Mouse (Mus musculus) thymus, adult 2 months (tissue): Measurements from ENCODE around the gene Slpi. TPM values are rescaled to one million over a fixed set of nuclear protein-coding genes. Genes with fewer than 3 reads are reported as not detected.

Experiments used
- DNase-seq: peaks from one replicate; pipeline ENCODE4 v3.0.0; 2021
- H3K27ac ChIP-seq: fragments of 200-500 bp; 2 replicates; pipeline ENCODE4 v1.5.1; 2012; ENCODE audit warnings: low read length, control low read depth; ENCODE audit not compliant: control insufficient read depth, insufficient read depth
- H3K27me3 ChIP-seq: fragments of 200-500 bp; 2 replicates; pipeline ENCODE4 v1.6.1; 2012; ENCODE audit warnings: mild to moderate bottlenecking, low read length, moderate library complexity, mixed read lengths; ENCODE audit not compliant: control insufficient read depth, insufficient read depth
- H3K36me3 ChIP-seq: fragments of 200-500 bp; 2 replicates; pipeline ENCODE4 v1.6.1; 2012; ENCODE audit warnings: mild to moderate bottlenecking, low read length, moderate library complexity; ENCODE audit not compliant: control insufficient read depth, insufficient read depth
- H3K4me1 ChIP-seq: fragments of 200-500 bp; replicated peaks from 2 replicates; pipeline ENCODE4 v1.6.1; 2012; ENCODE audit warnings: low read length; ENCODE audit not compliant: control insufficient read depth, insufficient read depth
- H3K4me3 ChIP-seq: fragments of 200-500 bp; 2 replicates; pipeline ENCODE4 v1.5.1; 2012; ENCODE audit warnings: mild to moderate bottlenecking, low read length, control low read depth, moderate library complexity; ENCODE audit not compliant: control insufficient read depth, insufficient read depth
- CTCF ChIP-seq: fragments of 200-500 bp; IDR thresholded peaks from 2 replicates; pipeline ENCODE4 v1.5.1; 2012; ENCODE audit warnings: mild to moderate bottlenecking, control low read depth, low read length, moderate library complexity, borderline replicate concordance; ENCODE audit not compliant: control insufficient read depth, poor library complexity, insufficient read depth; ENCODE audit errors: extremely low read depth
- POLR2A ChIP-seq: fragments of 200-500 bp; IDR thresholded peaks from 2 replicates; pipeline ENCODE4 v1.6.1; 2012; ENCODE audit warnings: mild to moderate bottlenecking, low read length, control low read depth, moderate library complexity; ENCODE audit not compliant: control insufficient read depth, poor library complexity, insufficient read depth; ENCODE audit errors: extremely low read depth
- WGBS: fragments of 180-500 bp; shearing (Covaris S2); methylation state at CpG from one replicate; pipeline ENCODE4 v1.1.7; 2018; 5-methylcytosine and 5-hydroxymethylcytosine counted together
- polyA plus RNA-seq: library from polyadenylated mRNA; depleted of rRNA; stranded (reverse); fragments of >200 nt; gene quantifications from 2 replicates; pipeline ENCODE4 v1.2.3, GENCODE M21; 2012

Gene Slpi
- polyA plus RNA-seq, 1 experiment, result 7.5 TPM

- H3K4me3 ChIP-seq, result no peak overlapping the region
- no peaks in the 10 kb centered on the region for H3K36me3 ChIP-seq
- peaks cover 9% of the 10 kb centered on the region; the same call in 1 of the 2 replicates for H3K27me3 ChIP-seq
- TF ChIP-seq CTCF (peak; percentile 95), POLR2A (no peak)
- H3K27ac ChIP-seq, result no peak overlapping the region
- no peaks in the 10 kb centered on the region; the same call in 1 of the 2 replicates for H3K4me1 ChIP-seq
- whole genome bisulfite sequencing, result 2% methylated on average over 22 of the region's 22 CpGs
- DNase-seq, result peak; percentile 53
These were observed 18.8 kb upstream of the Slpi start for GRCm38 (mm10) chr2:164407708-164408107.

GRCm38 (mm10) chr2:164405519-164405918, 16.6 kb upstream of the Slpi start:
- WGBS, result 51% methylated on average over 5 of the region's 5 CpGs
- peaks cover 9% of the 10 kb centered on the region; the same call in 1 of the 2 replicates for H3K27me3 ChIP-seq

DNA sequence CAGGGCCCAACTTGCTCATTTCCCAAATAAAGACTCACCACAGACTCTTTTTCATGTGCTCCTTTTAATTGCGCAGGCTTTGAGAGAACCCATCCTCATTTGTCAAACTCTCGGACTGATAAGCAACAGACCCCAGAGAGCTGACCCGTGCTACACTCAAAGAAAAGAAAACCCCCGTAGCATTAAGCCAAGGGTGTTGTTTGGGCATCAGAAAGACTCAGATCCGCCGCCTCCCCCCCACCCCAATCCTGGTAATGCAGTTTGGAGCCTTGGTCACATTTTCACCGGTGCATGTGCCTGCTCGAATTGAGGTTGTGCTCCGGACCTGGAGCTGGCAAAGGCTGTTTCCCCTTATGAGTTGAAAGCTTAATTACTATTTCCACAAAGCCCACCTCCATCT, 16.2 kb upstream of the Slpi start, which contains the start of gene Matn4:
TSS of gene Matn4 (minus strand) at position 101 of the 400 bp plus-strand sequence.
- no peaks in the 10 kb centered on the region; the same call in 1 of the 2 replicates for H3K4me1 ChIP-seq
- no peak within 1 kb of the TSS for H3K4me3 ChIP-seq
- H3K27ac ChIP-seq, result no peak within 1 kb of the TSS
- peaks cover 9% of the 10 kb centered on the region; the same call in 1 of the 2 replicates for H3K27me3 ChIP-seq
- no peak for DNase-seq
- WGBS, result 31% methylated on average over 9 of the region's 9 CpGs
- TF ChIP-seq CTCF (no peak), POLR2A (no peak)
- H3K36me3 ChIP-seq, result no peaks in the 10 kb centered on the region

More at GRCm38 (mm10) chr2:164405519-164405918, 16.6 kb upstream of the Slpi start:
- TF ChIP-seq POLR2A, result no peak
- TF ChIP-seq CTCF, result no peak
- Histone ChIP-seq H3K27ac (no peak overlapping the region), H3K36me3 (no peaks in the 10 kb centered on the region), H3K4me1 (no peaks in the 10 kb centered on the region; the same call in 1 of the 2 replicates), H3K4me3 (no peak overlapping the region)
- no peak for DNase-seq

GRCm38 (mm10) chr2:164404082-164404990, 15.4 kb upstream of the Slpi start:
- Histone ChIP-seq H3K27me3 (peaks cover 9% of the 10 kb centered on the region; the same call in 1 of the 2 replicates), H3K4me1 (no peaks in the 10 kb centered on the region; the same call in 1 of the 2 replicates), H3K4me3 (no peak overlapping the region), H3K36me3 (no peaks in the 10 kb centered on the region), H3K27ac (no peak overlapping the region)
- TF ChIP-seq CTCF (no peak), POLR2A (no peak)
- no peak for DNase-seq
- WGBS, result 12% methylated on average over 49 of the region's 49 CpGs

GRCm38 (mm10) chr2:164403396-164404081, 14.6 kb upstream of the Slpi start:
- 28% methylated on average over 14 of the region's 14 CpGs for WGBS
- Histone ChIP-seq H3K27ac (no peak overlapping the region), H3K36me3 (no peaks in the 10 kb centered on the region), H3K4me1 (no peaks in the 10 kb centered on the region; the same call in 1 of the 2 replicates), H3K27me3 (peaks cover 9% of the 10 kb centered on the region; the same call in 1 of the 2 replicates), H3K4me3 (no peak overlapping the region)
- TF ChIP-seq POLR2A (no peak), CTCF (no peak)
- no peak for DNase-seq

GRCm38 (mm10) chr2:164402906-164403305, 14.0 kb upstream of the Slpi start, which contains the start of gene Rbpjl:
Gene Rbpjl, plus strand, starts transcription at chr2:164403141.
- DNase-seq, result peak; percentile 71
- H3K27ac ChIP-seq, result no peak within 1 kb of the TSS
- peaks cover 5% of the 10 kb centered on the region; the same call in 1 of the 2 replicates for H3K27me3 ChIP-seq
- WGBS, result 11% methylated on average over 17 of the region's 17 CpGs
- TF ChIP-seq CTCF (peak; percentile 93), POLR2A (no peak)
- H3K4me1 ChIP-seq, result no peaks in the 10 kb centered on the region; the same call in 1 of the 2 replicates
- no peak within 1 kb of the TSS for H3K4me3 ChIP-seq
- H3K36me3 ChIP-seq, result no peaks in the 10 kb centered on the region
